Mouse (Mus musculus) right cerebral cortex, postnatal 4 days (tissue): ENCODE measurements around the gene Lonp1.
A peak's percentile ranks its signal among the peaks of the same experiment; 100 is the strongest.

Experiments used
- DNase-seq: peaks from one replicate; pipeline ENCODE4 v3.0.0-alpha.2; 2022

Gene Lonp1

GRCm38 (mm10) chr17:56585171-56585821 lies 41.4 kb downstream of the Lonp1 start:
- DNase-seq, result peak; percentile 52

GRCm38 (mm10) chr17:56584257-56585130 lies 42.2 kb downstream of the Lonp1 start, which contains the start of the genes Safb2 and Safb:
Gene Safb2 (minus strand): TSS chr17:56584585.
Gene Safb (plus strand): TSS chr17:56584825.
- peak; percentile 99 for DNase-seq

GRCm38 (mm10) chr17:56583611-56584256 lies 43.0 kb downstream of the Lonp1 start:
- no peak for DNase-seq

GRCm38 (mm10) chr17:56583071-56583470 lies 43.6 kb downstream of the Lonp1 start:
- DNase-seq, result no peak

- DNase-seq, result no peak
Measured at GRCm38 (mm10) chr17:56572939-56573338, 53.7 kb downstream of the Lonp1 start.

- DNase-seq, result no peak
Measured at GRCm38 (mm10) chr17:56572154-56572553, 54.5 kb downstream of the Lonp1 start.

GRCm38 (mm10) chr17:56570287-56570686 lies 56.4 kb downstream of the Lonp1 start:
- DNase-seq, result no peak

GRCm38 (mm10) chr17:56567370-56567769 lies 59.3 kb downstream of the Lonp1 start:
- no peak for DNase-seq

- no peak for DNase-seq
Measured at GRCm38 (mm10) chr17:56566918-56567317, 59.8 kb downstream of the Lonp1 start.

GRCm38 (mm10) chr17:56566293-56566692 lies 60.4 kb downstream of the Lonp1 start:
- DNase-seq, result no peak
